In the genomic region with DNA sequence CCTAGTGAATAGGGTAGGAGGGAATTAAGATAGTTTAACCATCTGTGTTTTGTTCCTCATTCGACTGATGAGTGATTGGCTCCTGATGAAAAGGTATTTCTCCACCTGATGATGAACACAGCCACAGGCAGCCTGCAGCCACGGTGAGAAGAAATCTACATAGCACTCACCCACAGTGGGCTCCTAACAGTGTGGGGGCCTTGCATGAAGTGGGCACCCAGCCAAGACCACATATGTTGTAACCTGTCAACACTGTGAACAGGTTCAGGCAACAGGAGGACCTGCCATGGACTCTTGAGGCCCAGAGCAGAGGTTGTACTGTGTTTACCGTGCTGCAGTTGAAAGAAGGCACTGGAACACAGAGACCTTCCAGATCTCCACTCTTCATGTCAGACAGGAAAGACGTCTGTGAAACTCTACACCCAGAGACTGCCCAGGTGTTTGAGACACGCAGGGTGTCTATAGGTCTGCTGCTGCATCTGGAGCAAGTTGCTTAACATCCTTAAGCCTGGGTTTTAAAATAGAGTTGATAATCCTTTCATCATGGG, we compare ENCODE assay signal across 23 mouse cellular contexts.
DNase-seq lines count a peak whose midpoint lies in the region; ATAC-seq lines count a peak whose summit lies in the region.
"Had no signal": no experiment of that assay in that cellular context is flagged by ENCODE, and none has a peak within 500 bp of the region (broad histone marks: within the 10 kb centered on the region; RNA-seq: fewer than 3 reads in every experiment).

No protein-coding gene starts in this region.

- no peak overlapping the region for H3K27ac ChIP-seq in embryonic facial prominence, embryonic 13.5 days
- H3K27ac ChIP-seq in embryonic facial prominence, embryonic 10.5 days (replicated peaks), result no peak overlapping the region
- no peak overlapping the region for H3K27ac ChIP-seq in midbrain, embryonic 11.5 days (ENCODE audit: low read depth, low read length)
- H3K27ac ChIP-seq in midbrain, embryonic 13.5 days, result no peak overlapping the region
- H3K27ac ChIP-seq: forebrain, embryonic 10.5 days; forebrain, embryonic 12.5 days had no signal

- WGBS in embryonic facial prominence, embryonic 13.5 days, result 51% methylated on average over 5 of the region's 5 CpGs
- WGBS in embryonic facial prominence, embryonic 10.5 days, result 69% methylated on average over 5 of the region's 5 CpGs
- 70% methylated on average over 5 of the region's 5 CpGs for WGBS in midbrain, embryonic 11.5 days
- WGBS in midbrain, embryonic 13.5 days, result 77% methylated on average over 5 of the region's 5 CpGs

- H3K4me1 ChIP-seq in embryonic facial prominence, embryonic 13.5 days, result no peaks in the 10 kb centered on the region
- no peaks in the 10 kb centered on the region for H3K4me1 ChIP-seq in embryonic facial prominence, embryonic 10.5 days
- H3K4me1 ChIP-seq in midbrain, embryonic 11.5 days (ENCODE audit: control insufficient read depth, insufficient read depth, low read length), result no peaks in the 10 kb centered on the region
- no peaks in the 10 kb centered on the region for H3K4me1 ChIP-seq in midbrain, embryonic 13.5 days (replicated peaks)
- H3K4me1 ChIP-seq: forebrain, embryonic 10.5 days; forebrain, embryonic 12.5 days had no signal

- ATAC-seq in embryonic facial prominence, embryonic 13.5 days (ENCODE audit: insufficient number of reproducible peaks, insufficient read depth, low FRiP score, low TSS enrichment, low read depth), result peak; percentile 59; the same call in 1 of the 2 replicates
- no peak for ATAC-seq in midbrain, embryonic 11.5 days (ENCODE audit: low FRiP score)
- ATAC-seq in midbrain, embryonic 13.5 days, result no peak
- ATAC-seq in monocyte, adult 5-6 weeks (replicated peaks; ENCODE audit: insufficient number of reproducible peaks, low FRiP score, low TSS enrichment, poor library complexity, severe bottlenecking), result 0 out of 2 replicates have a peak, but pooled peaks have one; percentile 40
- ATAC-seq: activated CD4-positive, CD25-positive, alpha-beta regulatory T cell, adult 4 months; CD4-positive, CD25-positive, alpha-beta regulatory T cell, adult 4 months; forebrain, embryonic 14.5 days; forebrain, embryonic 16.5 days; Patski had no signal

- no peak for DNase-seq in embryonic facial prominence, embryonic 10.5 days (ENCODE audit: low spot score)
- DNase-seq in midbrain, embryonic 11.5 days (ENCODE audit: low spot score, missing footprints), result peak; percentile 17
- DNase-seq in fat pad, adult 2 months (ENCODE audit: extremely low read depth, low read depth, low spot score), result peak; percentile 28
- DNase-seq in adrenal gland, postnatal 14 days, result no peak
- no peak for DNase-seq in adrenal gland, adult 8-10 months
- DNase-seq: adrenal gland, postnatal 25 days; B cell, adult 2 months; cerebellum, adult 11 months; cerebellum, adult 2 months; cerebellum, adult 9-10 months; cerebellum, postnatal 10 days; cerebellum, postnatal 25 days had no signal

- no peak overlapping the region for H3K9ac ChIP-seq in embryonic facial prominence, embryonic 13.5 days
- H3K9ac ChIP-seq in midbrain, embryonic 11.5 days (ENCODE audit: low read length), result no peak overlapping the region
- H3K9ac ChIP-seq in midbrain, embryonic 13.5 days (replicated peaks), result no peak overlapping the region
- H3K9ac ChIP-seq: forebrain, embryonic 12.5 days had no signal

- H3K36me3 ChIP-seq in embryonic facial prominence, embryonic 13.5 days, result no peaks in the 10 kb centered on the region
- no peaks in the 10 kb centered on the region for H3K36me3 ChIP-seq in embryonic facial prominence, embryonic 10.5 days (replicated peaks)
- no peaks in the 10 kb centered on the region for H3K36me3 ChIP-seq in midbrain, embryonic 11.5 days (ENCODE audit: control insufficient read depth, insufficient read depth, low read length)
- H3K36me3 ChIP-seq in midbrain, embryonic 13.5 days, result no peaks in the 10 kb centered on the region
- H3K36me3 ChIP-seq: forebrain, embryonic 10.5 days; forebrain, embryonic 12.5 days; G1E had no signal

- no peaks in the 10 kb centered on the region for H3K27me3 ChIP-seq in embryonic facial prominence, embryonic 13.5 days
- no peaks in the 10 kb centered on the region for H3K27me3 ChIP-seq in embryonic facial prominence, embryonic 10.5 days (replicated peaks; ENCODE audit: low read depth, poor library complexity, severe bottlenecking)
- H3K27me3 ChIP-seq in midbrain, embryonic 11.5 days (ENCODE audit: control insufficient read depth, insufficient read depth, low read length), result no peaks in the 10 kb centered on the region
- no peaks in the 10 kb centered on the region for H3K27me3 ChIP-seq in midbrain, embryonic 13.5 days
- H3K27me3 ChIP-seq: forebrain, embryonic 12.5 days; Patski had no signal

- H3K9me3 ChIP-seq in embryonic facial prominence, embryonic 13.5 days, result no peaks in the 10 kb centered on the region
- no peaks in the 10 kb centered on the region for H3K9me3 ChIP-seq in embryonic facial prominence, embryonic 10.5 days
- H3K9me3 ChIP-seq in midbrain, embryonic 11.5 days (ENCODE audit: control insufficient read depth, low read length), result no peaks in the 10 kb centered on the region
- H3K9me3 ChIP-seq in midbrain, embryonic 13.5 days, result no peaks in the 10 kb centered on the region
- H3K9me3 ChIP-seq: forebrain, embryonic 10.5 days; forebrain, embryonic 12.5 days had no signal

- no peak overlapping the region for H3K4me2 ChIP-seq in embryonic facial prominence, embryonic 13.5 days
- H3K4me2 ChIP-seq in midbrain, embryonic 11.5 days, result no peak overlapping the region
- H3K4me2 ChIP-seq in midbrain, embryonic 13.5 days (replicated peaks), result no peak overlapping the region
- H3K4me2 ChIP-seq: forebrain, embryonic 12.5 days had no signal

- H3K4me3 ChIP-seq in embryonic facial prominence, embryonic 13.5 days, result no peak overlapping the region
- H3K4me3 ChIP-seq in embryonic facial prominence, embryonic 10.5 days, result no peak overlapping the region
- H3K4me3 ChIP-seq in midbrain, embryonic 11.5 days (ENCODE audit: low read depth, low read length), result no peak overlapping the region
- H3K4me3 ChIP-seq in midbrain, embryonic 13.5 days (replicated peaks), result no peak overlapping the region
- H3K4me3 ChIP-seq: forebrain, embryonic 10.5 days; forebrain, embryonic 12.5 days had no signal

Comparison
In these comparisons a context has a peak if more than half of its experiments do, and no peak if none do; other contexts are left out.
1. ATAC-seq: peak in embryonic facial prominence, embryonic 13.5 days (single experiment) and monocyte, adult 5-6 weeks (single experiment); none in midbrain, embryonic 11.5 days (single experiment) and midbrain, embryonic 13.5 days (single experiment).
2. DNase-seq: peak in midbrain, embryonic 11.5 days (single experiment) and fat pad, adult 2 months (single experiment); none in embryonic facial prominence, embryonic 10.5 days (single experiment), adrenal gland, postnatal 14 days (single experiment) and adrenal gland, adult 8-10 months (single experiment).